Mouse (Mus musculus) midbrain, postnatal 0 days (tissue): ENCODE results near the gene Rpl7l1. TPM values are rescaled to one million over a fixed set of nuclear protein-coding genes. Genes with fewer than 3 reads are reported as not detected.

Experiments used
- ATAC-seq: fragments of 200-750 bp; cut with Nextera tagmentation; 2 replicates; pipeline ENCODE4 v1.8.0; 2017; ENCODE audit warnings: moderate number of reproducible peaks, mild to moderate bottlenecking, moderate TSS enrichment, moderate library complexity; ENCODE audit not compliant: low FRiP score
- DNase-seq: peaks from one replicate; pipeline ENCODE4 v3.0.0-alpha.2; 2015; ENCODE audit warnings: low spot score
- H3K27ac ChIP-seq: fragments of 300-500 bp; sonication (generic); 2 replicates; pipeline ENCODE4 v1.5.1; 2014; ENCODE audit warnings: low read depth, mild to moderate bottlenecking, low read length, mixed read lengths
- H3K27me3 ChIP-seq: fragments of 300-500 bp; sonication (generic); 2 replicates; pipeline ENCODE4 v1.6.1; 2014; ENCODE audit warnings: low read length, control low read depth, mixed read lengths; ENCODE audit not compliant: insufficient read depth
- H3K36me3 ChIP-seq: fragments of 300-500 bp; sonication (generic); 2 replicates; pipeline ENCODE4 v1.6.1; 2014; ENCODE audit warnings: low read length, control low read depth, mixed read lengths; ENCODE audit not compliant: insufficient read depth
- H3K4me1 ChIP-seq: fragments of 300-500 bp; sonication (generic); 2 replicates; pipeline ENCODE4 v1.6.1; 2014; ENCODE audit warnings: mild to moderate bottlenecking, control low read depth, antibody characterized with exemption, low read length, mixed read lengths; ENCODE audit not compliant: insufficient read depth
- H3K4me2 ChIP-seq: fragments of 300-500 bp; sonication (generic); 2 replicates; pipeline ENCODE4 v1.6.1; 2014; ENCODE audit warnings: low read depth, mild to moderate bottlenecking, low read length, mixed read lengths; ENCODE audit not compliant: poor library complexity, severe bottlenecking
- H3K4me3 ChIP-seq: fragments of 300-500 bp; sonication (generic); 2 replicates; pipeline ENCODE4 v1.5.1; 2014; ENCODE audit warnings: low read depth, mild to moderate bottlenecking, low read length, moderate library complexity
- H3K9ac ChIP-seq: fragments of 300-500 bp; sonication (generic); replicated peaks from 2 replicates; pipeline ENCODE4 v1.6.1; 2014; ENCODE audit warnings: mild to moderate bottlenecking, low read length, moderate library complexity, mixed read lengths; ENCODE audit not compliant: poor library complexity, severe bottlenecking
- H3K9me3 ChIP-seq: fragments of 300-500 bp; sonication (generic); 2 replicates; pipeline ENCODE4 v1.6.1; 2016; ENCODE audit warnings: low read length, control low read depth
- CTCF ChIP-seq: IDR thresholded peaks from 2 replicates; pipeline ENCODE4 v1.5.1; 2016; ENCODE audit warnings: antibody characterized with exemption, mild to moderate bottlenecking
- WGBS: fragments of 180-500 bp; shearing (Covaris S2); extraction: QIAGEN DNeasy Blood & Tissue Kit; methylation state at CpG from one replicate; pipeline ENCODE4 v1.1.7; 2014; 5-methylcytosine and 5-hydroxymethylcytosine counted together
- polyA plus RNA-seq: library from polyadenylated mRNA; unstranded; fragments of >200 nt; fragmentation: Nextera tagmentation; extraction: Ambion mirVana; gene quantifications from 2 replicates; pipeline ENCODE4 v1.2.1, GENCODE M21; 2015
- total RNA-seq: library from RNA; depleted of rRNA; stranded (reverse); fragments of >200 nt; gene quantifications from 2 replicates; pipeline ENCODE4 v1.2.3, GENCODE M21; 2014

Gene Rpl7l1
- total and polyA plus RNA-seq, 2 experiments from 2014 or later: 43.2 to 69.7 TPM

GRCm38 (mm10) chr17:46742986-46743385 is 39.5 kb downstream of the Rpl7l1 start:
- no peak for ATAC-seq
- Histone ChIP-seq H3K36me3 (peaks cover 19% of the 10 kb centered on the region), H3K9ac (no peak overlapping the region), H3K27me3 (no peaks in the 10 kb centered on the region), H3K4me2 (no peak overlapping the region), H3K4me1 (no peaks in the 10 kb centered on the region), H3K27ac (no peak overlapping the region), H3K9me3 (no peaks in the 10 kb centered on the region), H3K4me3 (no peak overlapping the region)
- no peak for TF ChIP-seq CTCF
- no peak for DNase-seq
- 84% methylated on average over 9 of the region's 9 CpGs for WGBS

- Histone ChIP-seq H3K4me1 (no peaks in the 10 kb centered on the region), H3K36me3 (peaks cover 26% of the 10 kb centered on the region), H3K4me2 (no peak overlapping the region), H3K27me3 (no peaks in the 10 kb centered on the region), H3K4me3 (no peak overlapping the region), H3K9ac (no peak overlapping the region), H3K9me3 (no peaks in the 10 kb centered on the region), H3K27ac (no peak overlapping the region)
- no peak for DNase-seq
- 93% methylated on average over 6 of the region's 6 CpGs for WGBS
- ATAC-seq: no peak
- no peak for TF ChIP-seq CTCF
These were observed 41.2 kb downstream of the Rpl7l1 start for GRCm38 (mm10) chr17:46741305-46741704.

GRCm38 (mm10) chr17:46736160-46736559 is 46.3 kb downstream of the Rpl7l1 start:
- Histone ChIP-seq H3K4me1 (no peaks in the 10 kb centered on the region), H3K27ac (no peak overlapping the region), H3K9ac (no peak overlapping the region), H3K4me2 (no peak overlapping the region), H3K4me3 (no peak overlapping the region), H3K27me3 (no peaks in the 10 kb centered on the region), H3K9me3 (no peaks in the 10 kb centered on the region), H3K36me3 (peaks cover 28% of the 10 kb centered on the region)
- DNase-seq (no peak), ATAC-seq (no peak)
- peak; percentile 53 for TF ChIP-seq CTCF
- 71% methylated on average over 10 of the region's 10 CpGs for WGBS

- no peaks in the 10 kb centered on the region for H3K27me3 ChIP-seq
- no peak overlapping the region for H3K4me2 ChIP-seq
- H3K4me1 ChIP-seq: no peaks in the 10 kb centered on the region
- no peak overlapping the region for H3K9ac ChIP-seq
- 85% methylated on average over 7 of the region's 7 CpGs for WGBS
- no peak overlapping the region for H3K27ac ChIP-seq
- H3K4me3 ChIP-seq: no peak overlapping the region
- no peak for TF ChIP-seq CTCF
- DNase-seq: no peak
- no peak for ATAC-seq
- peaks cover 28% of the 10 kb centered on the region for H3K36me3 ChIP-seq
- no peaks in the 10 kb centered on the region for H3K9me3 ChIP-seq
These were observed 47.2 kb downstream of the Rpl7l1 start for GRCm38 (mm10) chr17:46735287-46735686.

GRCm38 (mm10) chr17:46734055-46734454 is 48.4 kb downstream of the Rpl7l1 start:
- ATAC-seq: no peak
- Histone ChIP-seq H3K27ac (no peak overlapping the region), H3K4me1 (no peaks in the 10 kb centered on the region), H3K9me3 (no peaks in the 10 kb centered on the region), H3K4me2 (no peak overlapping the region), H3K9ac (no peak overlapping the region), H3K4me3 (no peak overlapping the region), H3K36me3 (peaks cover 28% of the 10 kb centered on the region), H3K27me3 (no peaks in the 10 kb centered on the region)
- no peak for DNase-seq
- WGBS: 92% methylated on average over 3 of the region's 3 CpGs
- no peak for TF ChIP-seq CTCF

GRCm38 (mm10) chr17:46728904-46729318 is 53.6 kb downstream of the Rpl7l1 start, which contains the start of gene Gnmt:
Gene Gnmt, minus strand, starts transcription at chr17:46729168.
- no peak for TF ChIP-seq CTCF
- Histone ChIP-seq H3K9ac (0 out of 2 replicates have a peak within 1 kb of the TSS, but pooled peaks have one; percentile 13), H3K36me3 (peaks cover 10% of the 10 kb centered on the region), H3K4me2 (peak within 1 kb of the TSS; percentile 4; the same call in 1 of the 2 replicates), H3K27ac (no peak within 1 kb of the TSS), H3K4me3 (no peak within 1 kb of the TSS), H3K4me1 (no peaks in the 10 kb centered on the region), H3K27me3 (no peaks in the 10 kb centered on the region), H3K9me3 (no peaks in the 10 kb centered on the region)
- no peak for DNase-seq
- ATAC-seq: no peak
- 20% methylated on average over 24 of the region's 24 CpGs for WGBS
